Comparison of ENCODE assay signal across 11 mouse cellular contexts in the genomic region with DNA sequence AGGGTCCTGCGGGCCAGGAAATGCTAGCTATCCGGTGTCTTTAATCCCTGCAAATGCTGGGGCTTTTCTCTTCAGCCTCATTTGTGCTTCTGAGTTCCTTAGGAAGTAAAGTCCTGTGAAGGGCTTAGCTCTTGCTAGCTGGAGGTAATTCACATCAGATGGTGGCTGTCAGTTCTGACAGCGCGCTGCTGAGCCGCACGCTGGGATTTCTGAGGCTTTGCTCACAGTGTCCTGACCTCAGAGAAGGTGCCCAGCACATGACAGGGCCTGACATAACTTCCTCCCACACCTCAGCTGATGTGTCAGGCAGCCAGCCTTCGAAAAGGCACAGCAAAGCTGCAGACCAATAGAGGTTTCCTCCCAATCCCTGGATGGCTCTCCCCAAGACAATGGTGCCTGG.
DNase-seq lines count a peak whose midpoint lies in the region; ATAC-seq and TF ChIP-seq lines count a peak whose summit lies in the region.
"Had no signal": no experiment of that assay in that cellular context is flagged by ENCODE, and none has a peak within 500 bp of the region (broad histone marks: within the 10 kb centered on the region; RNA-seq: fewer than 3 reads in every experiment).

No protein-coding gene starts in this region.

- no peaks in the 10 kb centered on the region for H3K27me3 ChIP-seq in heart, embryonic 14.5 days (ENCODE audit: control insufficient read depth, insufficient read depth, low read length)
- H3K27me3 ChIP-seq in embryonic facial prominence, embryonic 14.5 days (replicated peaks; ENCODE audit: control insufficient read depth, insufficient read depth, low read length), result peaks cover 6% of the 10 kb centered on the region
- H3K27me3 ChIP-seq in midbrain, postnatal 0 days (ENCODE audit: insufficient read depth, low read length), result no peaks in the 10 kb centered on the region

- no peaks in the 10 kb centered on the region for H3K9me3 ChIP-seq in heart, embryonic 14.5 days (ENCODE audit: control insufficient read depth, low read length)
- no peaks in the 10 kb centered on the region for H3K9me3 ChIP-seq in embryonic facial prominence, embryonic 14.5 days (ENCODE audit: control insufficient read depth, low read length)
- H3K9me3 ChIP-seq in midbrain, postnatal 0 days (ENCODE audit: low read length), result no peaks in the 10 kb centered on the region

- TF ChIP-seq POLR2A in brain, embryonic 14.5 days (IDR thresholded peaks at IDR 0.05; ENCODE audit: borderline replicate concordance, extremely low read depth, insufficient read depth, insufficient read length, poor library complexity, severe bottlenecking), result no peak

- H3K4me2 ChIP-seq in heart, embryonic 14.5 days (ENCODE audit: low read length), result no peak overlapping the region
- H3K4me2 ChIP-seq in embryonic facial prominence, embryonic 14.5 days (ENCODE audit: low read depth, low read length), result no peak overlapping the region
- H3K4me2 ChIP-seq in midbrain, postnatal 0 days (ENCODE audit: low read depth, low read length, poor library complexity, severe bottlenecking), result no peak overlapping the region
- H3K4me2 ChIP-seq: liver, embryonic 11.5 days had no signal

- 8% methylated on average over 7 of the region's 7 CpGs for WGBS in heart, embryonic 14.5 days
- 2% methylated on average over 7 of the region's 7 CpGs for WGBS in embryonic facial prominence, embryonic 14.5 days
- 21% methylated on average over 7 of the region's 7 CpGs for WGBS in midbrain, postnatal 0 days

- peaks cover 24 to 28% of the 10 kb centered on the region in 2 experiments for H3K4me1 ChIP-seq in heart, embryonic 14.5 days (ENCODE audit: control insufficient read depth in 2 of 2, insufficient read depth in 2 of 2, low read length in 2 of 2)
- peaks cover 23% of the 10 kb centered on the region for H3K4me1 ChIP-seq in embryonic facial prominence, embryonic 14.5 days (ENCODE audit: control insufficient read depth, insufficient read depth, low read length)
- H3K4me1 ChIP-seq in midbrain, postnatal 0 days (ENCODE audit: insufficient read depth, low read length), result 0 out of 2 replicates have a peak, but pooled peaks cover 6% of the 10 kb centered on the region

- no peak overlapping the region for H3K9ac ChIP-seq in heart, embryonic 14.5 days (ENCODE audit: low read length)
- H3K9ac ChIP-seq in embryonic facial prominence, embryonic 14.5 days (ENCODE audit: low read depth, low read length), result no peak overlapping the region
- no peak overlapping the region for H3K9ac ChIP-seq in midbrain, postnatal 0 days (replicated peaks; ENCODE audit: low read length, poor library complexity, severe bottlenecking)

- no peak overlapping the region for H3K4me3 ChIP-seq in heart, embryonic 14.5 days (ENCODE audit: control insufficient read depth in 1 of 2, insufficient read depth in 1 of 2, low read depth in 1 of 2, low read length in 2 of 2)
- H3K4me3 ChIP-seq in embryonic facial prominence, embryonic 14.5 days (ENCODE audit: low read depth, low read length), result no peak overlapping the region
- H3K4me3 ChIP-seq in midbrain, postnatal 0 days (ENCODE audit: low read depth, low read length), result no peak overlapping the region
- H3K4me3 ChIP-seq: erythroblast, embryonic 14.5 days had no signal

- no peak for ATAC-seq in heart, embryonic 14.5 days (ENCODE audit: insufficient number of reproducible peaks, insufficient read depth, low FRiP score, low read depth)
- peak; percentile 60 for ATAC-seq in embryonic facial prominence, embryonic 14.5 days (ENCODE audit: low read depth)
- no peak for ATAC-seq in midbrain, postnatal 0 days (ENCODE audit: low FRiP score)
- no peak for ATAC-seq in erythroid progenitor cell, adult 5-6 weeks (replicated peaks; ENCODE audit: low FRiP score, poor library complexity, severe bottlenecking)
- ATAC-seq: lung, postnatal 0 days had no signal

- H3K27ac ChIP-seq in heart, embryonic 14.5 days (replicated peaks in 1 of 2; ENCODE audit: control insufficient read depth in 1 of 2, insufficient read depth in 1 of 2, low read depth in 2 of 2, low read length in 2 of 2), result peak overlapping the region; percentile 9 to 43; a peak in 2 of 4 replicates
- no peak overlapping the region for H3K27ac ChIP-seq in embryonic facial prominence, embryonic 14.5 days (replicated peaks; ENCODE audit: low read depth, low read length)
- H3K27ac ChIP-seq in midbrain, postnatal 0 days (ENCODE audit: low read depth, low read length), result no peak overlapping the region

- no peaks in the 10 kb centered on the region for H3K36me3 ChIP-seq in heart, embryonic 14.5 days (ENCODE audit: control insufficient read depth, insufficient read depth, low read length)
- H3K36me3 ChIP-seq in embryonic facial prominence, embryonic 14.5 days (ENCODE audit: control insufficient read depth, insufficient read depth, low read length), result no peaks in the 10 kb centered on the region
- H3K36me3 ChIP-seq in midbrain, postnatal 0 days (ENCODE audit: insufficient read depth, low read length), result no peaks in the 10 kb centered on the region

- no peak for TF ChIP-seq CTCF in brain, embryonic 14.5 days (IDR thresholded peaks at IDR 0.05; ENCODE audit: borderline replicate concordance, extremely low read depth, insufficient read depth, insufficient read length)
- no peak for TF ChIP-seq CTCF in midbrain, postnatal 0 days (IDR thresholded peaks at IDR 0.05)

- no peak for DNase-seq in heart, postnatal 4 days
- DNase-seq in brain, embryonic 14.5 days (ENCODE audit: low read depth), result peak; percentile 59
- DNase-seq in embryonic facial prominence, embryonic 14.5 days (ENCODE audit: low spot score), result peak; percentile 72
- DNase-seq in midbrain, postnatal 0 days (ENCODE audit: low spot score), result peak; percentile 12
- no peak for DNase-seq in left cerebral cortex, adult 11 months (ENCODE audit: low spot score)
- DNase-seq: cerebellum, adult 2 months had no signal

Comparison
In these comparisons a context has a peak if more than half of its experiments do, and no peak if none do; other contexts are left out.
1. H3K27ac ChIP-seq: peak in heart, embryonic 14.5 days (2 of 2); none in embryonic facial prominence, embryonic 14.5 days (single experiment) and midbrain, postnatal 0 days (single experiment).
2. DNase-seq: peak in brain, embryonic 14.5 days (single experiment), embryonic facial prominence, embryonic 14.5 days (single experiment) and midbrain, postnatal 0 days (single experiment); none in heart, postnatal 4 days (single experiment) and left cerebral cortex, adult 11 months (single experiment).